Mouse (Mus musculus) kidney, embryonic 16.5 days (tissue): ENCODE data around the gene Foxj1. TPM values are rescaled to one million over a fixed set of nuclear protein-coding genes. Genes with fewer than 3 reads are reported as not detected.
A peak's percentile ranks its signal among the peaks of the same experiment; 100 is the strongest.
"Not testable (repeated sequence)": the region's sequence is repeated elsewhere in the genome, so short reads cannot be mapped to it uniquely, and the experiment has no call there.

Experiments used
- ATAC-seq: fragments of 200-750 bp; cut with Nextera tagmentation; 2 replicates; pipeline ENCODE4 v1.8.0; 2017; ENCODE audit warnings: moderate TSS enrichment; ENCODE audit not compliant: low FRiP score, low TSS enrichment
- H3K27ac ChIP-seq: fragments of 300-500 bp; sonication (generic); 2 replicates; pipeline ENCODE4 v1.5.1; 2014; ENCODE audit warnings: low read length
- H3K27me3 ChIP-seq: fragments of 300-500 bp; sonication (generic); 2 replicates; pipeline ENCODE4 v1.6.1; 2014; ENCODE audit warnings: low read length, control low read depth, mixed read lengths; ENCODE audit not compliant: insufficient read depth
- H3K36me3 ChIP-seq: fragments of 300-500 bp; sonication (generic); 2 replicates; pipeline ENCODE4 v1.6.1; 2014; ENCODE audit warnings: low read length, control low read depth, mixed read lengths; ENCODE audit not compliant: insufficient read depth
- H3K4me1 ChIP-seq: fragments of 300-500 bp; sonication (generic); 2 replicates; pipeline ENCODE4 v1.6.1; 2014; ENCODE audit warnings: low read length, control low read depth, mixed read lengths; ENCODE audit not compliant: insufficient read depth
- H3K4me2 ChIP-seq: fragments of 300-500 bp; sonication (generic); replicated peaks from 2 replicates; pipeline ENCODE4 v1.6.1; 2014; ENCODE audit warnings: low read depth, low read length
- H3K4me3 ChIP-seq: fragments of 300-500 bp; sonication (generic); 2 replicates; pipeline ENCODE4 v1.5.1; 2014; ENCODE audit warnings: mild to moderate bottlenecking, low read length
- H3K9ac ChIP-seq: fragments of 300-500 bp; sonication (generic); replicated peaks from 2 replicates; pipeline ENCODE4 v1.6.1; 2014; ENCODE audit warnings: low read length
- H3K9me3 ChIP-seq: fragments of 300-500 bp; sonication (generic); 2 replicates; pipeline ENCODE4 v1.6.1; 2016; ENCODE audit warnings: low read length, control low read depth
- WGBS: fragments of 180-500 bp; shearing (Covaris S2); extraction: QIAGEN DNeasy Blood & Tissue Kit; methylation state at CpG from one replicate; pipeline ENCODE4 v1.1.7; 2014; 5-methylcytosine and 5-hydroxymethylcytosine counted together
- polyA plus RNA-seq: library from polyadenylated mRNA; unstranded; fragments of >200 nt; fragmentation: Nextera tagmentation; extraction: Ambion mirVana; gene quantifications from 2 replicates; pipeline ENCODE4 v1.2.1, GENCODE M21; 2015

Foxj1 gene
- 2.7 and 3.5 TPM in 2 replicates for polyA plus RNA-seq

- Histone ChIP-seq H3K36me3 (no peaks in the 10 kb centered on the region), H3K9ac (peak within 1 kb of the TSS; percentile 78), H3K4me1 (peaks cover 73% of the 10 kb centered on the region), H3K4me2 (peak within 1 kb of the TSS; percentile 99), H3K27me3 (peaks cover 18% of the 10 kb centered on the region), H3K27ac (peak within 1 kb of the TSS; percentile 90), H3K4me3 (peak within 1 kb of the TSS; percentile 65), H3K9me3 (no peaks in the 10 kb centered on the region)
- ATAC-seq, result peak; percentile 83
- WGBS, result under 1% methylated on average over 60 of the region's 61 CpGs
These were observed at the start of gene Foxj1 for GRCm38 (mm10) chr11:116335244-116336036. Gene Foxj1 (minus strand): TSS chr11:116335399.

GRCm38 (mm10) chr11:116384171-116384570, 49.0 kb upstream of the Foxj1 start:
- no peak overlapping the region for H3K4me3 ChIP-seq
- no peaks in the 10 kb centered on the region for H3K27me3 ChIP-seq
- no peak for ATAC-seq
- 55% methylated on average over 11 of the region's 11 CpGs for WGBS
- no peak overlapping the region for H3K9ac ChIP-seq
- no peaks in the 10 kb centered on the region for H3K9me3 ChIP-seq
- no peak overlapping the region for H3K4me2 ChIP-seq
- peak overlapping the region; percentile 84 for H3K27ac ChIP-seq
- no peaks in the 10 kb centered on the region for H3K36me3 ChIP-seq
- H3K4me1 ChIP-seq, result peaks cover 27% of the 10 kb centered on the region

- H3K4me3 ChIP-seq, H3K4me2 ChIP-seq, H3K27me3 ChIP-seq, H3K9me3 ChIP-seq, H3K36me3 ChIP-seq, H3K27ac ChIP-seq, ATAC-seq, H3K9ac ChIP-seq: not testable (repeated sequence)
- WGBS, result 87% methylated on average over 5 of the region's 5 CpGs
- peaks cover 22% of the 10 kb centered on the region for H3K4me1 ChIP-seq
These were observed 47.9 kb upstream of the Foxj1 start for GRCm38 (mm10) chr11:116383070-116383469.

GRCm38 (mm10) chr11:116380767-116381166, 45.6 kb upstream of the Foxj1 start:
- Histone ChIP-seq H3K27ac (no peak overlapping the region), H3K9me3 (no peaks in the 10 kb centered on the region), H3K36me3 (no peaks in the 10 kb centered on the region), H3K4me3 (no peak overlapping the region), H3K4me1 (no peaks in the 10 kb centered on the region; the same call in 1 of the 2 replicates), H3K4me2 (no peak overlapping the region), H3K27me3 (no peaks in the 10 kb centered on the region), H3K9ac (no peak overlapping the region)
- WGBS, result 87% methylated on average over 7 of the region's 7 CpGs
- no peak for ATAC-seq

GRCm38 (mm10) chr11:116379530-116379929, 44.3 kb upstream of the Foxj1 start:
- no peak for ATAC-seq
- no peaks in the 10 kb centered on the region for H3K36me3 ChIP-seq
- H3K9ac ChIP-seq, result no peak overlapping the region
- no peak overlapping the region for H3K4me2 ChIP-seq
- no peaks in the 10 kb centered on the region for H3K4me1 ChIP-seq
- no peaks in the 10 kb centered on the region for H3K27me3 ChIP-seq
- 77% methylated on average over 6 of the region's 6 CpGs for WGBS
- no peak overlapping the region for H3K4me3 ChIP-seq
- no peaks in the 10 kb centered on the region for H3K9me3 ChIP-seq
- no peak overlapping the region for H3K27ac ChIP-seq

GRCm38 (mm10) chr11:116376945-116377661, 41.9 kb upstream of the Foxj1 start:
- no peak overlapping the region for H3K27ac ChIP-seq
- H3K9me3 ChIP-seq, result no peaks in the 10 kb centered on the region
- no peaks in the 10 kb centered on the region for H3K36me3 ChIP-seq
- peaks cover 3% of the 10 kb centered on the region; the same call in 1 of the 2 replicates for H3K4me1 ChIP-seq
- ATAC-seq, result no peak
- 69% methylated on average over 7 of the region's 7 CpGs for WGBS
- no peak overlapping the region for H3K4me3 ChIP-seq
- H3K9ac ChIP-seq, result no peak overlapping the region
- H3K4me2 ChIP-seq, result no peak overlapping the region
- no peaks in the 10 kb centered on the region for H3K27me3 ChIP-seq

GRCm38 (mm10) chr11:116371894-116372450, 36.8 kb upstream of the Foxj1 start:
- H3K9ac ChIP-seq, result no peak overlapping the region
- ATAC-seq, result no peak
- peaks cover 3% of the 10 kb centered on the region; the same call in 1 of the 2 replicates for H3K4me1 ChIP-seq
- WGBS, result 92% methylated on average over 4 of the region's 4 CpGs
- no peak overlapping the region for H3K4me3 ChIP-seq
- H3K36me3 ChIP-seq, result no peaks in the 10 kb centered on the region
- H3K9me3 ChIP-seq, result no peaks in the 10 kb centered on the region
- H3K27ac ChIP-seq, result no peak overlapping the region
- H3K27me3 ChIP-seq, result no peaks in the 10 kb centered on the region
- H3K4me2 ChIP-seq, result no peak overlapping the region

- Histone ChIP-seq H3K4me3 (no peak overlapping the region), H3K36me3 (no peaks in the 10 kb centered on the region), H3K27ac (0 out of 2 replicates have a peak overlapping the region, but pooled peaks have one; percentile 50), H3K4me2 (no peak overlapping the region), H3K9ac (no peak overlapping the region), H3K27me3 (no peaks in the 10 kb centered on the region), H3K4me1 (peaks cover 8% of the 10 kb centered on the region), H3K9me3 (no peaks in the 10 kb centered on the region)
- ATAC-seq, result no peak
- 61% methylated on average over 5 of the region's 5 CpGs for WGBS
These were observed 34.4 kb upstream of the Foxj1 start for GRCm38 (mm10) chr11:116369633-116370032.

- Histone ChIP-seq H3K27ac (0 out of 2 replicates have a peak overlapping the region, but pooled peaks have one; percentile 18), H3K9me3 (no peaks in the 10 kb centered on the region), H3K4me1 (peaks cover 12% of the 10 kb centered on the region), H3K36me3 (no peaks in the 10 kb centered on the region), H3K4me2 (no peak overlapping the region), H3K27me3 (no peaks in the 10 kb centered on the region), H3K4me3 (no peak overlapping the region), H3K9ac (no peak overlapping the region)
- ATAC-seq, result no peak
- WGBS, result 82% methylated on average over 14 of the region's 14 CpGs
These were observed 33.9 kb upstream of the Foxj1 start for GRCm38 (mm10) chr11:116369051-116369450.
